Mouse (Mus musculus): ENCODE results near the gene Olfr1094. TPM values are rescaled to one million over a fixed set of nuclear protein-coding genes. Genes with fewer than 3 reads are reported as not detected.

Gene Olfr1094
- polyA plus RNA-seq (2015; fragmentation: Nextera tagmentation; extraction: Ambion mirVana), result not detected in 2 replicates

GRCm38 (mm10) chr2:86824363-86824762 lies at the start of gene Olfr1094:
Gene Olfr1094 (plus strand): TSS chr2:86824663.

GRCm38 (mm10) chr2:86782179-86782578 lies 42.3 kb upstream of the Olfr1094 start, which contains the start of gene Olfr1093:
Gene Olfr1093 (plus strand): TSS chr2:86782479.

GRCm38 (mm10) chr2:86809918-86810317 lies 14.5 kb upstream of the Olfr1094 start, which contains the start of gene Olfr141:
Gene Olfr141 (minus strand): TSS chr2:86810018.

GRCm38 (mm10) chr2:86851596-86851995 lies 27.1 kb downstream of the Olfr1094 start, which contains the start of gene Olfr1095:
Gene Olfr1095 (minus strand): TSS chr2:86851696.

GRCm38 (mm10) chr2:86874702-86875101 lies 50.2 kb downstream of the Olfr1094 start, which contains the start of gene Gm13723:
Gene Gm13723 (minus strand): TSS chr2:86874802.

Other genes with a start within 250 kb of the Olfr1094 start
- gene Olfr1082, start 225.7 kb upstream of the Olfr1094 start, polyA plus RNA-seq (2015; fragmentation: Nextera tagmentation; extraction: Ambion mirVana), result not detected in 2 replicates
- not detected in 2 replicates for gene Olfr1084, start 184.9 kb upstream of the Olfr1094 start, polyA plus RNA-seq (2015; fragmentation: Nextera tagmentation; extraction: Ambion mirVana)
- gene Olfr1085, start 162.6 kb upstream of the Olfr1094 start, polyA plus RNA-seq (2015; fragmentation: Nextera tagmentation; extraction: Ambion mirVana), result not detected in 2 replicates
- gene Olfr1086, start 144.6 kb upstream of the Olfr1094 start, polyA plus RNA-seq (2015; fragmentation: Nextera tagmentation; extraction: Ambion mirVana), result not detected in 2 replicates
- not detected in 2 replicates for gene Olfr1087, start 126.3 kb upstream of the Olfr1094 start, polyA plus RNA-seq (2015; fragmentation: Nextera tagmentation; extraction: Ambion mirVana)
- not detected in 2 replicates for gene Olfr1089, start 91.0 kb upstream of the Olfr1094 start, polyA plus RNA-seq (2015; fragmentation: Nextera tagmentation; extraction: Ambion mirVana)
- gene Olfr1090, start 65.7 kb upstream of the Olfr1094 start, polyA plus RNA-seq (2015; fragmentation: Nextera tagmentation; extraction: Ambion mirVana), result not detected in 2 replicates
- gene Olfr1093, start 42.2 kb upstream of the Olfr1094 start, polyA plus RNA-seq (2015; fragmentation: Nextera tagmentation; extraction: Ambion mirVana), result not detected in 2 replicates
- gene Olfr141, start 14.6 kb upstream of the Olfr1094 start, polyA plus RNA-seq (2015; fragmentation: Nextera tagmentation; extraction: Ambion mirVana), result not detected in 2 replicates
- not detected in 2 replicates for gene Olfr1095, start 27.0 kb downstream of the Olfr1094 start, polyA plus RNA-seq (2015; fragmentation: Nextera tagmentation; extraction: Ambion mirVana)
- gene Gm13723, start 50.1 kb downstream of the Olfr1094 start, polyA plus RNA-seq (2015; fragmentation: Nextera tagmentation; extraction: Ambion mirVana), result not detected in 2 replicates
- gene Olfr1097, start 67.6 kb downstream of the Olfr1094 start, polyA plus RNA-seq (2015; fragmentation: Nextera tagmentation; extraction: Ambion mirVana), result not detected in 2 replicates
- not detected in 2 replicates for gene Olfr1098, start 99.9 kb downstream of the Olfr1094 start, polyA plus RNA-seq (2015; fragmentation: Nextera tagmentation; extraction: Ambion mirVana)
- gene Olfr1099, start 136.0 kb downstream of the Olfr1094 start, polyA plus RNA-seq (2015; fragmentation: Nextera tagmentation; extraction: Ambion mirVana), result not detected in 2 replicates
- gene Olfr1100, start 155.3 kb downstream of the Olfr1094 start, polyA plus RNA-seq (2015; fragmentation: Nextera tagmentation; extraction: Ambion mirVana), result not detected in 2 replicates
- gene Olfr1101, start 166.6 kb downstream of the Olfr1094 start, polyA plus RNA-seq (2015; fragmentation: Nextera tagmentation; extraction: Ambion mirVana), result not detected in 2 replicates
- not detected in 2 replicates for gene Olfr1102, start 173.7 kb downstream of the Olfr1094 start, polyA plus RNA-seq (2015; fragmentation: Nextera tagmentation; extraction: Ambion mirVana)
- not detected in 2 replicates for gene Olfr1104, start 202.4 kb downstream of the Olfr1094 start, polyA plus RNA-seq (2015; fragmentation: Nextera tagmentation; extraction: Ambion mirVana)
- not detected in 2 replicates for gene Olfr1105, start 211.9 kb downstream of the Olfr1094 start, polyA plus RNA-seq (2015; fragmentation: Nextera tagmentation; extraction: Ambion mirVana)
- not detected in 2 replicates for gene Olfr1106, start 227.6 kb downstream of the Olfr1094 start, polyA plus RNA-seq (2015; fragmentation: Nextera tagmentation; extraction: Ambion mirVana)